17 mouse cellular contexts compared by ENCODE assay signal in the genomic region with DNA sequence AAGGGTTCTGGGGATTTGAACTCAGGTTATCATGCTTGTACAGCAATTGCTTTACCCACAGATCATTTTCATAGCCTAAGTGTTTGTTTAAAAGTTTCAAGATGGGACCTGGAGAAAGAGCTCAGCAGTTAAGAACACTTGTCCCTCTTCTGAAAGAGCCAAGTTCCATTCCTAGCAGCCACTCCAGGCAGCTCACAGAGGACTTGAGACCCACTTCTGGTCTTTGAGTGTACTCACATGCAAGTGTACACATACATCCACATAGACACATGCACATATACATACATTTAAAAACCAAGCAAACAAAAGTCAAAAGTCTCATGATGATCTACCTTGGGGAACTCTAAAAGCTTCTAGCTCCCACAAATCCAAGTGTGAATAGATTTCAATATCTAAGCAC.
"Had no signal": no experiment of that assay in that cellular context is flagged by ENCODE, and none has a peak within 500 bp of the region (broad histone marks: within the 10 kb centered on the region; RNA-seq: fewer than 3 reads in every experiment).

No protein-coding gene starts in this region.

- ATAC-seq: liver, postnatal 0 days; midbrain, embryonic 13.5 days; midbrain, embryonic 15.5 days had no signal

- H3K27me3 ChIP-seq: liver, embryonic 13.5 days; liver, embryonic 15.5 days; lung, embryonic 15.5 days; megakaryocyte, embryonic 14.5 days; midbrain, embryonic 13.5 days; midbrain, embryonic 15.5 days; neural tube, embryonic 12.5 days; stomach, embryonic 15.5 days had no signal

- H3K4me3 ChIP-seq: liver, embryonic 13.5 days; liver, embryonic 15.5 days; lung, embryonic 15.5 days; megakaryocyte, embryonic 14.5 days; midbrain, embryonic 13.5 days; midbrain, embryonic 15.5 days; neural tube, embryonic 12.5 days; stomach, embryonic 15.5 days had no signal

- H3K4me1 ChIP-seq: liver, embryonic 13.5 days; liver, embryonic 15.5 days; lung, embryonic 15.5 days; megakaryocyte, embryonic 14.5 days; midbrain, embryonic 15.5 days; neural tube, embryonic 12.5 days; stomach, embryonic 15.5 days had no signal

- H3K4me2 ChIP-seq: liver, embryonic 11.5 days; liver, embryonic 13.5 days; liver, embryonic 15.5 days; lung, embryonic 15.5 days; midbrain, embryonic 11.5 days; midbrain, embryonic 13.5 days; midbrain, embryonic 15.5 days; neural tube, embryonic 12.5 days; stomach, embryonic 15.5 days had no signal

- H3K27ac ChIP-seq: liver, embryonic 13.5 days; liver, embryonic 15.5 days; lung, embryonic 15.5 days; macrophage; midbrain, embryonic 13.5 days; midbrain, embryonic 15.5 days; neural tube, embryonic 12.5 days; stomach, embryonic 15.5 days; stomach, postnatal 0 days had no signal

- H3K9ac ChIP-seq: liver, embryonic 13.5 days; liver, embryonic 15.5 days; liver, postnatal 0 days; lung, embryonic 15.5 days; midbrain, embryonic 13.5 days; midbrain, embryonic 15.5 days; neural tube, embryonic 12.5 days; stomach, embryonic 15.5 days had no signal

- DNase-seq: liver, embryonic 13.5 days; liver, postnatal 0 days; right cerebral cortex, postnatal 14 days; thymus, adult 2 months; thymus, postnatal 25 days; thymus, postnatal 4 days had no signal

- H3K36me3 ChIP-seq: liver, embryonic 13.5 days; liver, embryonic 15.5 days; lung, embryonic 15.5 days; midbrain, embryonic 13.5 days; midbrain, embryonic 15.5 days; neural tube, embryonic 12.5 days; stomach, embryonic 15.5 days had no signal

- H3K9me3 ChIP-seq: liver, embryonic 15.5 days; lung, embryonic 15.5 days; midbrain, embryonic 15.5 days; neural tube, embryonic 12.5 days; stomach, embryonic 15.5 days had no signal
